Mouse (Mus musculus) midbrain, embryonic 13.5 days (tissue): Measurements from ENCODE around the gene Lrrk1. TPM values are rescaled to one million over a fixed set of nuclear protein-coding genes. Genes with fewer than 3 reads are reported as not detected.

ENCODE experiments used
- ATAC-seq: fragments of 200-750 bp; cut with Nextera tagmentation; 2 replicates; pipeline ENCODE4 v1.8.0; 2017; ENCODE audit warnings: mild to moderate bottlenecking, moderate TSS enrichment, moderate library complexity
- H3K27ac ChIP-seq: fragments of 300-500 bp; sonication (generic); 2 replicates; pipeline ENCODE4 v1.5.1; 2015; ENCODE audit warnings: inconsistent platforms, mild to moderate bottlenecking, moderate library complexity
- H3K27me3 ChIP-seq: fragments of 300-500 bp; sonication (generic); 2 replicates; pipeline ENCODE4 v1.6.1; 2015; ENCODE audit warnings: mild to moderate bottlenecking, inconsistent platforms
- H3K36me3 ChIP-seq: fragments of 300-500 bp; sonication (generic); 2 replicates; pipeline ENCODE4 v1.6.1; 2015; ENCODE audit warnings: mild to moderate bottlenecking, inconsistent platforms
- H3K4me1 ChIP-seq: fragments of 300-500 bp; sonication (generic); replicated peaks from 2 replicates; pipeline ENCODE4 v1.6.1; 2015; ENCODE audit warnings: inconsistent platforms
- H3K4me2 ChIP-seq: fragments of 300-500 bp; sonication (generic); replicated peaks from 2 replicates; pipeline ENCODE4 v1.6.1; 2015; ENCODE audit warnings: moderate library complexity, mild to moderate bottlenecking, inconsistent platforms
- H3K4me3 ChIP-seq: fragments of 300-500 bp; sonication (generic); replicated peaks from 2 replicates; pipeline ENCODE4 v1.5.1; 2015; ENCODE audit warnings: mild to moderate bottlenecking, inconsistent platforms
- H3K9ac ChIP-seq: fragments of 300-500 bp; sonication (generic); replicated peaks from 2 replicates; pipeline ENCODE4 v1.6.1; 2015; ENCODE audit warnings: mild to moderate bottlenecking, inconsistent platforms
- H3K9me3 ChIP-seq: fragments of 300-500 bp; sonication (generic); 2 replicates; pipeline ENCODE4 v1.6.1; 2016; ENCODE audit warnings: mild to moderate bottlenecking, inconsistent platforms
- WGBS: fragments of 180-500 bp; shearing (Covaris S2); methylation state at CpG from one replicate; pipeline ENCODE4 v1.1.7; 2015; 5-methylcytosine and 5-hydroxymethylcytosine counted together
- microRNA-seq: library from miRNA; unstranded; fragments of <30 nt; microRNA quantifications from one replicate; pipeline ENCODE4, GENCODE M21; 2016
- polyA plus RNA-seq: library from polyadenylated mRNA; unstranded; fragments of >200 nt; fragmentation: Nextera tagmentation; extraction: Ambion mirVana; gene quantifications from 2 replicates; pipeline ENCODE4 v1.2.1, GENCODE M21; 2015

Gene Lrrk1
- polyA plus RNA-seq, 1 experiment from 2014 or later, result 2.9 TPM

DNA sequence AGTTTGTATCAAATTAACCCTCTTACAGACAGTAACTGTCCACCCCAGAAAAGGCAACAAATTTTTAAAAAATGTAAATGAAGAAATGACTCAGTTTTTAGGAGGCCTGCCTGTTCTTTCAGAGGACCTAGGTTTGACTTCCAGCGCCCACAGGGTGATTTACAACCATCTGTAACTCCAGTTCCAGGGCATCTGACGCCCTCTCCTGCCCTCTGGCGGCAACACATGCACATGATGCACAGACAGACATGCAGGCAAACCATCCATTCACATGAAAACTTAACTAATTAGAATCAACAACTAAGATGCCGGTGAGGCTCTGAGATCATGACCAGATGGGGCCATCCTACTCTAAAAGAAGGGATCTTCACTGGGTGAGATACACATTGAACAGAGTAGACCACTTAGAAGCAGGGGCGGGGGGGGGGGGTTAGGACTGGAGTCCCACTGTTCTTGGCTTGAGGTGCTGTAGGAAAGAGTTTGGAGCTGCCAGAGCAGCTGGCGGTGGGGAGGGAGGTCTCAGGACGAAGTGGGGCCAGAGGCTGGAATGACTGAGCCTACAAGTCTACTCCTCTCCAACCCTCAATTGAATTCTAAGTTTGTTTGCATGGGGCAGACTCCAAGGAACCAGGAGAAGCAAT, 206.0 kb downstream of the Lrrk1 start:
- Histone ChIP-seq H3K36me3 (no peaks in the 10 kb centered on the region), H3K4me2 (no peak overlapping the region), H3K9me3 (no peaks in the 10 kb centered on the region), H3K4me3 (no peak overlapping the region), H3K27ac (no peak overlapping the region), H3K9ac (no peak overlapping the region), H3K27me3 (no peaks in the 10 kb centered on the region), H3K4me1 (no peaks in the 10 kb centered on the region)
- 89% methylated on average over 7 of the region's 7 CpGs for WGBS
- no peak for ATAC-seq

DNA sequence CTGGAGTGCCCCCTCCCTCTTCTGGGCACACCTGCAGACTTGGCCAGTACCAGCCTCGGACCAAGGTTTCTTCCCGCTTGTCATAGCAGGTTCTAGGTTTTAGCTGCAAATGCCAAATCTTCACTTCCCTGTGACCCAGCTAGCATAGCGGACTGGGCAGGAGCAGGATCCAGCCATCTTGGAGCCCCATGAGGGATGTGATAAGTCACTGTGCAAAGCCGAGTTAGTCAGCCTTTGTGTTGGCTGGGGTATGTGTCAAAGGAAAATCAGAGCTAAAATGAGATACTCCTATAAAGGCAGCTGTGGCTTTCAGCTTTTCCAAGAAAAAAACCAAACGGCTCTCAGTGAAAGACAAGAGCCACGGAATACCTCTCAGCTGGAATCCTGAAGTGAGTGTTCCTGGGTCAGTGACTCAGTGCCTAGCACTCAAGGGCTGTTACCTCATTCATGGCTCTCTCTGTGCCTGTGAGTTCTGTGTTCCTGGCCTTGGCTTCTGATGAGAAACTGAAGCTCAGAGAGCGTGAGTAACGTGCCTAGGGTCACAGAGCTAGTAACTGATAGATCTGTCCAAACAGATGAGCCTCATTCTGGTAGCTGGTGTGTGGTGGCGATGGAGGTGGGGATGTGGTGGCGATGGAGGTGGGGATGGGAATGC, 207.3 kb downstream of the Lrrk1 start:
- no peaks in the 10 kb centered on the region for H3K27me3 ChIP-seq
- H3K36me3 ChIP-seq, result peaks cover 3% of the 10 kb centered on the region; the same call in 1 of the 2 replicates
- H3K9ac ChIP-seq, result no peak overlapping the region
- WGBS, result 87% methylated on average over 10 of the region's 10 CpGs
- H3K4me2 ChIP-seq, result no peak overlapping the region
- no peak overlapping the region for H3K4me3 ChIP-seq
- no peak for ATAC-seq
- H3K9me3 ChIP-seq, result no peaks in the 10 kb centered on the region
- H3K27ac ChIP-seq, result no peak overlapping the region
- no peaks in the 10 kb centered on the region for H3K4me1 ChIP-seq

DNA sequence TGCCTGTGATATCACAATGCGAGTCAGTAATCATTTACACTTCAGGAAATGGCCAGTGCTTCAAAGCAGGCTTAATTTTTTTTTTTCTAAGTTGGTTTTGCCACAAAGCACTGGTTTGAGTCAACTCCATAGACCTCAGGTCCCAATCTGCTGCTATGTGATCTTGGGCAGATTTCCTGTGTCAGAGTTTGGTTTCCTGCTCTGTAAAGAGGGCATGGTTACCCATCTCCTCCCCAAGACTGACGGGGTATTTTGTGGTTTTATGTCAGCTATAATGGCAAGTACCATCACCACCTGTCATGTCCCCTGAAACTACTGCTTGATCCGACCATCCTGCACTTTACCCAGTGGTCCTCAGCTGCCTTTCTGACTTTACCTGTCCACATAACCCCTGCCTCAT, 207.9 kb downstream of the Lrrk1 start:
- Histone ChIP-seq H3K9ac (no peak overlapping the region), H3K4me1 (no peaks in the 10 kb centered on the region), H3K9me3 (no peaks in the 10 kb centered on the region), H3K36me3 (peaks cover 8% of the 10 kb centered on the region; the same call in 1 of the 2 replicates), H3K27me3 (no peaks in the 10 kb centered on the region), H3K4me3 (no peak overlapping the region), H3K27ac (no peak overlapping the region), H3K4me2 (no peak overlapping the region)
- no peak for ATAC-seq
- 86% methylated on average over 3 of the region's 3 CpGs for WGBS

DNA sequence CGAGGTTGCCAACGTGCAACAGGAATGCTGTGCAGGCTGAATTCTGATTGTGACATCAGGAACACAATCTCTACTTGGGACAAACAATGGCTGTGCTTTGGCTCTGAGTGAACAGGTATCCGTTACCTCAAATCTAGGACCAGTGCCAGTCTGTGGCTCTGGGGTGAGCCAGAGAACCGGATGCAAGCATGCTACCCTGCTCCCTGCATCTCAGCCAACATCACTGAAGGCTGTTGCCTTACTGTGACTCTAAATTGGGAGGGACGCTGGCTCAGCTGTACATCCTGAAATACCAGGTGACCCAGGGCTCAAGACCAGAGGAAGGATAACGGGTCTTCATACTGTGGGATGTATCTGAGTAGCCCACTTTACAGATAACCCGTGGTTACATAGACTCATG, 208.4 kb downstream of the Lrrk1 start:
- Histone ChIP-seq H3K27me3 (no peaks in the 10 kb centered on the region), H3K9ac (no peak overlapping the region), H3K4me1 (no peaks in the 10 kb centered on the region), H3K9me3 (no peaks in the 10 kb centered on the region), H3K27ac (no peak overlapping the region), H3K4me2 (no peak overlapping the region), H3K36me3 (peaks cover 11% of the 10 kb centered on the region), H3K4me3 (no peak overlapping the region)
- no peak for ATAC-seq
- WGBS, result 92% methylated on average over 7 of the region's 7 CpGs

DNA sequence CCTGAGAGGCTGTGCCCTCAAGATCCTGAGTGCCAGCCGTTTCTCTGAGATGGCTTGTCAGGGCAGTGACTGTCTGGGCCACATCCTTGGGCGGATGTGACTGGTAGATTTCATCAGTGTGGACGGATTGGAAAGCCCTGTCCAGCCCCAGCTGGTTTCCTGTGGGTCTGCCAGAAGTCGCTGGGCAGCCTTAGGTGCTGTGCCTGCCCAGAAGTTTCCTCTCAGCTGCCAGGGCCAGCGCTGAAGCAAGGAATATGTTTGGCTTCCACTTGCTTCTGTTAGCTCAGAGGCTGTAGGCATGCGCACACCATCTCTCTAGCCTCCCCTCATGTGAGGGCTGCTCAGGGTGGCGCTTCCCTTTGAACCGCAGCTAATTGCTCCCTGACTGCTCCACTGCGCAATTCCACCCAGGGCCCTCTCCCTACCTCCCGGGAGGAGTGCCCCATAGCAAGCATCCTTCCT, 209.0 kb downstream of the Lrrk1 start:
- no peak overlapping the region for H3K4me2 ChIP-seq
- WGBS, result 66% methylated on average over 10 of the region's 10 CpGs
- ATAC-seq, result no peak

DNA sequence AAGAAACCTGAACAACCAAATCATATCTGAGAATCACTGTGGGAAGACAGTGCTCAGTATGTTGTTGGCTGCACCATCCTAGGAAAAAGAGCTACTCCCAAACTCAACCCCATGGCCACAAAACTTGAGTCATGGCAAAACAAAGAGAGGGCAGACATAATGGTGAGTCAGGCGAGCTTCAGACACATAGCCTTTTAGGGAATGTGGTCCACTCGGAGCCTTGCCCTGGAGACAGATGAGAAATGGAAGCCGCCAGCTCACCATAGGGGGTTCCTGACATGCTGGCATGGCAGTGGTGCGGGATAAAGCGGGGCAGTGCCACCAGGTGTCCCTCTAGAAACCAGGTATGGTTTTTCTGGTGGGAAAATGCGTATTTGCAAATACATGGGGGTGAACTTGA, 210.0 kb downstream of the Lrrk1 start:
- ATAC-seq, result no peak

More for the DNA sequence above, 209.0 kb downstream of the Lrrk1 start:
- no peaks in the 10 kb centered on the region for H3K4me1 ChIP-seq
- H3K36me3 ChIP-seq, result peaks cover 17% of the 10 kb centered on the region
- H3K9me3 ChIP-seq, result no peaks in the 10 kb centered on the region
- H3K27ac ChIP-seq, result no peak overlapping the region
- no peaks in the 10 kb centered on the region for H3K27me3 ChIP-seq
- H3K9ac ChIP-seq, result no peak overlapping the region
- no peak overlapping the region for H3K4me3 ChIP-seq

DNA sequence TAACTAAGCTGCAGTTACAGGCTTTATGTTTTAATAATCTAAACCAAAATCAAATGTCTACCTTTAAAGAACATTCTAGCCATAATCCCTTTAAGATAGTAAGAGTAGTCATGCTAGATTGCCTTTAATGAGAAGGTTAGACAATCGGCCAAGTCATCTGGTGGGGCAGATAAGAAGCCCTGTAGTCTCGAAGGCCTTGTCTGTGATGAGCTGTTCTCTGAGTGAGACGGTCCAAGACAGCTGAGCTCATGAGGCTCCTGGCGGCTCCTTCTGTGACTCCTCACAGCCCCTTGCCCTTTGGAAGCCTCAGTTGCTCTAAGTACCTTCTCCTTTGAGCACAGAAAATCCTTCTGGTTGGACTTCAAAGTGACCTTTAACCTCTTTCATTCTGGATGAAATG, 211.2 kb downstream of the Lrrk1 start:
- no peak overlapping the region for H3K4me2 ChIP-seq
- no peaks in the 10 kb centered on the region for H3K9me3 ChIP-seq
- H3K9ac ChIP-seq, result no peak overlapping the region
- ATAC-seq, result no peak
- peaks cover 32% of the 10 kb centered on the region for H3K36me3 ChIP-seq
- no peaks in the 10 kb centered on the region for H3K27me3 ChIP-seq
- H3K27ac ChIP-seq, result no peak overlapping the region
- no peaks in the 10 kb centered on the region for H3K4me1 ChIP-seq
- no peak overlapping the region for H3K4me3 ChIP-seq
- 70% methylated on average over 4 of the region's 4 CpGs for WGBS

More for the DNA sequence above, 210.0 kb downstream of the Lrrk1 start:
- Histone ChIP-seq H3K4me1 (no peaks in the 10 kb centered on the region), H3K4me3 (no peak overlapping the region), H3K27me3 (no peaks in the 10 kb centered on the region), H3K27ac (no peak overlapping the region), H3K9ac (no peak overlapping the region), H3K36me3 (peaks cover 22% of the 10 kb centered on the region), H3K4me2 (no peak overlapping the region), H3K9me3 (no peaks in the 10 kb centered on the region)
- WGBS, result 90% methylated on average over 6 of the region's 6 CpGs

Small RNA genes within 50 kb of the gene (microRNA-seq; reads per million reads assigned to microRNA genes)
- gene Mir7057, result not detected

Other genes starting within 250 kb of the Lrrk1 start
- gene Gm10974, start 22.4 kb downstream of the Lrrk1 start, polyA plus RNA-seq, result not detected in 2 replicates
- 0.71 and 0.93 TPM in 2 replicates for gene Aldh1a3, start 39.2 kb upstream of the Lrrk1 start, polyA plus RNA-seq